Mouse (Mus musculus) ES-Bruce4 (cell line): Measurements from ENCODE around the gene Pnpo.

Experiments
- CTCF ChIP-seq: IDR thresholded peaks from one replicate; pipeline ENCODE4 v1.8.1; 2011; ENCODE audit warnings: low read depth, low read length
- EP300 ChIP-seq: IDR thresholded peaks from 2 replicates; pipeline ENCODE4 v1.6.1; 2011; ENCODE audit warnings: low read depth, low read length; ENCODE audit not compliant: insufficient read depth
- POLR2A ChIP-seq: IDR thresholded peaks from one replicate; pipeline ENCODE4 v1.8.1; 2011; ENCODE audit warnings: low read length; ENCODE audit not compliant: insufficient read depth

- TF ChIP-seq POLR2A: no peak
- no peak for TF ChIP-seq CTCF
- no peak for TF ChIP-seq EP300
Measured at GRCm38 (mm10) chr11:96966172-96966571, 22.4 kb upstream of the Pnpo start.
